Mouse (Mus musculus): ENCODE results near the gene Gm21987. TPM values are rescaled to one million over a fixed set of nuclear protein-coding genes. Genes with fewer than 3 reads are reported as not detected.

Gene Gm21987
- total RNA-seq, 2 experiments from 2014 or later = 1.2 TPM; not detected in 1

Other genes starting within 250 kb of the Gm21987 start
- not detected for gene Nr1i2, start 52.2 kb upstream of the Gm21987 start, total RNA-seq (2021)
- gene Maats1, start 4.9 kb upstream of the Gm21987 start, total RNA-seq (2021) = under 1 TPM; 0.10 TPM
- 100 to 1,000 TPM; 227 to 256 TPM for gene Cox17, start within 50 bp of the Gm21987 start, total RNA-seq (2021)
- gene Popdc2, start 15.2 kb downstream of the Gm21987 start, total RNA-seq (2021) = 100 to 1,000 TPM; 542 to 580 TPM
- 10 to 100 TPM; 10.4 to 13.6 TPM for gene Pla1a, start 86.1 kb downstream of the Gm21987 start, total RNA-seq (2021)
- 10 to 100 TPM; 26.6 to 27.7 TPM for gene Adprh, start 105.7 kb downstream of the Gm21987 start, total RNA-seq (2021)
- under 1 TPM; 0.33 to 0.37 TPM for gene Cd80, start 108.5 kb downstream of the Gm21987 start, total RNA-seq (2021)
- gene Timmdc1, start 175.6 kb downstream of the Gm21987 start, total RNA-seq (2021) = 10 to 100 TPM; 62.1 to 62.6 TPM
- 10 to 100 TPM; 10.9 to 11.4 TPM for gene Poglut1, start 203.2 kb downstream of the Gm21987 start, total RNA-seq (2021)
- 10 to 100 TPM; 24.6 to 29.9 TPM for gene Tmem39a, start 211.7 kb downstream of the Gm21987 start, total RNA-seq (2021)